Mouse (Mus musculus) thymus, adult 2 months (tissue): ENCODE results near the gene Krt23.

Experiments used
- CTCF ChIP-seq: fragments of 200-500 bp; IDR thresholded peaks from 2 replicates; pipeline ENCODE4 v1.5.1; 2012; ENCODE audit warnings: mild to moderate bottlenecking, control low read depth, low read length, moderate library complexity, borderline replicate concordance; ENCODE audit not compliant: control insufficient read depth, poor library complexity, insufficient read depth; ENCODE audit errors: extremely low read depth
- POLR2A ChIP-seq: fragments of 200-500 bp; IDR thresholded peaks from 2 replicates; pipeline ENCODE4 v1.6.1; 2012; ENCODE audit warnings: mild to moderate bottlenecking, low read length, control low read depth, moderate library complexity; ENCODE audit not compliant: control insufficient read depth, poor library complexity, insufficient read depth; ENCODE audit errors: extremely low read depth

- no peak for TF ChIP-seq CTCF
- TF ChIP-seq POLR2A = no peak
Observed at GRCm38 (mm10) chr11:99430670-99431069, 62.3 kb downstream of the Krt23 start.
